Mouse (Mus musculus) olfactory bulb, adult 2 months (tissue): Measurements from ENCODE around the gene Nek10.

Source experiments
- CTCF ChIP-seq: fragments of 200-500 bp; IDR thresholded peaks from 2 replicates; pipeline ENCODE4 v1.5.1; 2012; ENCODE audit warnings: low read depth, mild to moderate bottlenecking, low read length, moderate library complexity; ENCODE audit not compliant: insufficient read depth
- POLR2A ChIP-seq: fragments of 200-500 bp; IDR thresholded peaks from 2 replicates; pipeline ENCODE4 v1.6.1; 2012; ENCODE audit warnings: mild to moderate bottlenecking, low read depth, low read length, moderate library complexity; ENCODE audit not compliant: insufficient read depth

DNA sequence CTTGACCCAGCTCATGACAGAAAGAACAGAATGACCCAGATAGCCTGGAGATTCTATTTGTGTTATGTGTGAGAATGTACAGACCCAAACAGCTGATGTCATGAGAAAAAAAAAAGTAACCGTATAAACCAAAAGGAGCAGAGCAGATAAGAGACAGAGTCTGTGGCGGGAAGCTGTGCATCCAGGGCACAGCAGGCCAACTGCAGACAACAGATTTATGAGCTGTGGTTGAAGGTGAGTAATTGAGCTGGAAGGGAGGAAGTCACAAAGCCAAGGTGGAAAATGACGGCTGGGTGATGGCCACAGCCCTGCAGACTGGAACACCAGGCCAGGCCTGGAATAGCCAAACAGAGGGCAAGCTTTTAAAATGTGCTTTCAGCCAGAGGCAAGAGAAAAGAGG, 49.6 kb downstream of the Nek10 start:
- TF ChIP-seq POLR2A: no peak
- TF ChIP-seq CTCF: no peak
